Mouse (Mus musculus): ENCODE results near the gene Dst. TPM values are rescaled to one million over a fixed set of nuclear protein-coding genes. Genes with fewer than 3 reads are reported as not detected.

Gene Dst
- polyA plus RNA-seq, 1 experiment from 2014 or later: 3.3 TPM

DNA sequence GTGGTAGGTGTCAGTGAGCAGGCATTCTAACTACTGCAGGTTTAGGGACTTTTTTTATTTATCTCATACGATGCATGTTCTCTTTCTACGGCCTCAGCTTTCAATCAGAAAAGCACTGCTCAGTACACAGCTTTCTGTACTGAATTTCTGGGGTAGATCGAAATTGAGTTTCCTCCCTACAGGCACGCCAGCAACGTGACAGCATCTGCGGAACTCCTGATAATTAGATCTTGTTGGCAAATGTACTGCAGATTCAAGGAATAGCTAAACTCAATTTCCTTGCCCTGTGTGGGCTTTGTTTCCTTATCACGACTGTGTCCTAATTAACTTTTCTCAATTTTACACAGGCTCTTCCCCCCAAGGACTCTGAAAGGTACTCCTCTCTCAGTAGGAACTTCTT, 416.2 kb downstream of the Dst start:
- Histone ChIP-seq H3K36me3 (no peaks in the 10 kb centered on the region), H3K9ac (no peak overlapping the region), H3K27ac (no peak overlapping the region), H3K9me3 (replicated peaks) (no peaks in the 10 kb centered on the region), H3K27me3 (no peaks in the 10 kb centered on the region), H3K4me1 (replicated peaks) (no peaks in the 10 kb centered on the region), H3K4me2 (no peak overlapping the region), H3K4me3 (replicated peaks) (no peak overlapping the region)
- 60% methylated on average over 7 of the region's 7 CpGs for WGBS (ENCODE audit: insufficient replicate concordance)
- DNase-seq (no peak), ATAC-seq (ENCODE audit: low read depth) (no peak)

- 53% methylated on average over 6 of the region's 6 CpGs for WGBS (ENCODE audit: insufficient replicate concordance)
- ATAC-seq (ENCODE audit: low read depth) (no peak), DNase-seq (no peak)
- Histone ChIP-seq H3K4me3 (replicated peaks) (no peak overlapping the region), H3K9me3 (replicated peaks) (no peaks in the 10 kb centered on the region), H3K36me3 (no peaks in the 10 kb centered on the region), H3K4me2 (no peak overlapping the region), H3K4me1 (replicated peaks) (no peaks in the 10 kb centered on the region), H3K27ac (no peak overlapping the region), H3K27me3 (no peaks in the 10 kb centered on the region), H3K9ac (no peak overlapping the region)
Observed at GRCm38 (mm10) chr1:34328606-34329005, 420.6 kb downstream of the Dst start.

DNA sequence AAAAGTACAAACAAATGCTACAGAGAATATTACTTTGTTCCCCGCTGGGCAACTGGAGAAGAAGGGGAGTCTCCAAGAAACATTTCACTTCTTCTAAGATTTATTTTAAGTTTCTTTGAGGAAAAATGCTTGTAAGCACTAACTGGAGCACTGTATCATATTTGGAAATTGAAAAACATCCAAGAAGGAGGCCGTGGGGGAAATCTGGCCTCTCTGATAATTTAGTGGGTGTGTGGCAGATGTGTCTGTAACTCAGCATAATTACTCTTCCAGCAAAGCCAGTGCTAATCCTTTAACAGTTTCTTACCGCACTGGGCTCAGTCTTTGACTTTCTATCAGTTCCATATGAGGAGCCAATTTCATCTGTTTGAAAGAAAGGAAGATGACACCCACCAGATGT, 423.7 kb downstream of the Dst start:
- ATAC-seq (ENCODE audit: low read depth) (no peak), DNase-seq (no peak)
- Histone ChIP-seq H3K36me3 (no peaks in the 10 kb centered on the region), H3K4me3 (replicated peaks) (no peak overlapping the region), H3K9ac (no peak overlapping the region), H3K9me3 (replicated peaks) (no peaks in the 10 kb centered on the region), H3K27me3 (no peaks in the 10 kb centered on the region), H3K4me1 (replicated peaks) (no peaks in the 10 kb centered on the region), H3K27ac (no peak overlapping the region), H3K4me2 (no peak overlapping the region)
- WGBS (ENCODE audit: insufficient replicate concordance): 63% methylated on average over 3 of the region's 3 CpGs

Small RNA genes lying within 50 kb of the gene (microRNA-seq; reads per million reads assigned to microRNA genes)
- not detected for gene Mir6896

Other genes starting within 250 kb of the Dst start
- gene Prim2, start 238.4 kb upstream of the Dst start, polyA plus RNA-seq (2015; fragmentation: Nextera tagmentation; extraction: Ambion mirVana): 43.2 and 49.5 TPM in 2 replicates
- 4.8 and 5.6 TPM in 2 replicates for gene Rab23, start 188.3 kb upstream of the Dst start, polyA plus RNA-seq (2015; fragmentation: Nextera tagmentation; extraction: Ambion mirVana)
- 63.2 and 72.5 TPM in 2 replicates for gene Bag2, start 150.4 kb upstream of the Dst start, polyA plus RNA-seq (2015; fragmentation: Nextera tagmentation; extraction: Ambion mirVana)
- gene Zfp451, start 93.6 kb upstream of the Dst start, polyA plus RNA-seq (2015; fragmentation: Nextera tagmentation; extraction: Ambion mirVana): 6.3 and 7.3 TPM in 2 replicates
- gene Bend6, start 409 bp upstream of the Dst start, polyA plus RNA-seq (2015; fragmentation: Nextera tagmentation; extraction: Ambion mirVana): 1.0 and 1.2 TPM in 2 replicates

Data from liver, embryonic 13.5 days (tissue).